8 mouse cellular contexts compared by ENCODE assay signal in genomic region chr13:21440503-21441206, GRCm38 (mm10). TPM values are rescaled to one million over a fixed set of nuclear protein-coding genes. Genes with fewer than 3 reads are reported as not detected.
DNase-seq lines count a peak whose midpoint lies in the region; ATAC-seq lines count a peak whose summit lies in the region.

Gene Pgbd1, minus strand, starts transcription at chr13:21441058.

- peak; percentile 83 for ATAC-seq in megakaryocyte, adult 5-6 weeks (ENCODE audit: poor library complexity, severe bottlenecking)

- DNase-seq in adrenal gland, postnatal 10 days = peak; percentile 81
- DNase-seq in embryo, embryonic 11 days = peak; percentile 91
- peak; percentile 54 for DNase-seq in gastrocnemius, postnatal 14 days
- peak; percentile 75 for DNase-seq in induced T-regulatory cell, adult 2 months (ENCODE audit: low read depth)
- peak; percentile 50 to 68 for DNase-seq in left cerebral cortex, adult 9 months (ENCODE audit: low spot score in 2 of 2)
- peak; percentile 66 to 72 for DNase-seq in right cerebral cortex, adult 2 months (ENCODE audit: low spot score in 2 of 2)
- DNase-seq in urinary bladder, postnatal 10 days (ENCODE audit: low spot score) = peak; percentile 14

- intact Hi-C loops in gastrocnemius, postnatal 14 days (cut with DNase I; ENCODE audit: low total_unique reads) = no loop called here

RNA-seq across cellular contexts. Expression of gene Pgbd1, which starts in this region (rescaled TPM):
- under 1 TPM; 0.48 to 0.54 TPM for total RNA-seq in adrenal gland, postnatal 10 days (2021)
- under 1 TPM; 0.20 to 0.27 TPM for total RNA-seq in gastrocnemius, postnatal 14 days (2021)
- total RNA-seq in megakaryocyte, adult 5-6 weeks (2015) = 0.30 TPM in 1 of 2 replicates, not detected in the other
- total RNA-seq in megakaryocyte, adult 5-6 weeks (2017) = 0.33 TPM in 1 of 2 replicates, not detected in the other

Comparison
In these comparisons a context has a peak if more than half of its experiments do, and no peak if none do; other contexts are left out.
1. Peak in every context shown above with its lines: DNase-seq and ATAC-seq.
2. Peak in DNase-seq in adrenal gland, postnatal 10 days; RNA of the gene not detected or under 1 TPM.
3. Peak in DNase-seq in gastrocnemius, postnatal 14 days; RNA of the gene not detected or under 1 TPM.
4. Peak in ATAC-seq in megakaryocyte, adult 5-6 weeks; RNA of the gene not detected or under 1 TPM.
5. DNase-seq: peak in every context shown above with its lines; median percentile 91 in embryo, embryonic 11 days; 81 in adrenal gland, postnatal 10 days; 75 in induced T-regulatory cell, adult 2 months; 69 in right cerebral cortex, adult 2 months; 59 in left cerebral cortex, adult 9 months; 54 in gastrocnemius, postnatal 14 days; 14 in urinary bladder, postnatal 10 days.